Mouse (Mus musculus): ENCODE measurements around the gene Atg16l2.
A peak's percentile ranks its signal among the peaks of the same experiment; 100 is the strongest.

DNA sequence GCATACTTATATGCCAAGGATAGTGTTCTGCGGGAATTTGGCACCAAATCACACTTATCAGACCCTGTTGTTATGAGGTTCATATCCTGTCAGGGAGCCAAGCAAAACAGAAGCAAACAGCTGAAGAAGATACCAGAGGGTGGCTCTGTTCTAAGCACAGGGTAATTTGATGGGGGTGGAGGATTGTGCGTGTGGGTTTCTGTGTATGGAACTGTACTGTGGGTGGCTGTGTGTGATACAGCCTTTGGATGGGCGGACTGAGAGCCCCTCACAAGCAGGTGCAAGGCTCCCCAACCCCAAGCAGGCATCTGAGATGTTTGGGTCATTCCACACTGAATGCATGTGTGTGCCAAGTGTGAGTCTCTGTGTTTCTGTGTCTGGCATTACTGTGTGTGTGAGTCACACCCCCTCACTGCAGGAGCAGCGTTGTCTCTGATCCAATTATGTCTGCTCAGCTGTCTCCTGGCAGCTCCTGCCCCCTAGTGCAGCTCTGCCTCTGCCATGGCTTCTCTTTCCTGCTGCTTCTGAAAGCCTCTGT is 26.6 kb upstream of the Atg16l2 start:
- peak; percentile 32 for TF ChIP-seq CTCF (IDR thresholded peaks at IDR 0.05)
- no peak for TF ChIP-seq EP300 (IDR thresholded peaks at IDR 0.05)
